Mouse (Mus musculus): Measurements from ENCODE around the gene Mpg. TPM values are rescaled to one million over a fixed set of nuclear protein-coding genes. Genes with fewer than 3 reads are reported as not detected.
"Not testable (repeated sequence)": the region's sequence is repeated elsewhere in the genome, so short reads cannot be mapped to it uniquely, and the experiment has no call there.

Mpg gene
- polyA plus RNA-seq, 1 experiment from 2014 or later = 37.8 TPM

GRCm38 (mm10) chr11:32193156-32193555 lies 33.1 kb upstream of the Mpg start:
- Histone ChIP-seq H3K9ac (no peak overlapping the region), H3K4me3 (no peak overlapping the region), H3K4me1 (no peaks in the 10 kb centered on the region), H3K36me3 (no peaks in the 10 kb centered on the region), H3K4me2 (no peak overlapping the region), H3K27me3 (no peaks in the 10 kb centered on the region; the same call in 1 of the 2 replicates), H3K9me3 (no peaks in the 10 kb centered on the region), H3K27ac (no peak overlapping the region)
- no peak for ATAC-seq (ENCODE audit: borderline replicate concordance, extremely low read depth, low FRiP score, low TSS enrichment)
- 85% methylated on average over 10 of the region's 10 CpGs for WGBS

GRCm38 (mm10) chr11:32194086-32194485 lies 32.2 kb upstream of the Mpg start:
- H3K4me1 ChIP-seq = no peaks in the 10 kb centered on the region
- 79% methylated on average over 10 of the region's 10 CpGs for WGBS
- ATAC-seq (ENCODE audit: borderline replicate concordance, extremely low read depth, low FRiP score, low TSS enrichment) = no peak
- no peaks in the 10 kb centered on the region for H3K36me3 ChIP-seq
- H3K9me3 ChIP-seq = no peaks in the 10 kb centered on the region
- H3K4me2 ChIP-seq = no peak overlapping the region
- no peaks in the 10 kb centered on the region; the same call in 1 of the 2 replicates for H3K27me3 ChIP-seq
- no peak overlapping the region for H3K9ac ChIP-seq
- no peak overlapping the region for H3K4me3 ChIP-seq
- no peak overlapping the region for H3K27ac ChIP-seq

- no peak overlapping the region for H3K4me3 ChIP-seq
Observed at GRCm38 (mm10) chr11:32194626-32195025, 31.7 kb upstream of the Mpg start.

GRCm38 (mm10) chr11:32195867-32196540 lies 30.3 kb upstream of the Mpg start:
- Histone ChIP-seq H3K9ac (no peak overlapping the region), H3K36me3 (no peaks in the 10 kb centered on the region), H3K27ac (no peak overlapping the region), H3K9me3 (no peaks in the 10 kb centered on the region), H3K4me1 (no peaks in the 10 kb centered on the region), H3K4me3 (no peak overlapping the region), H3K27me3 (no peaks in the 10 kb centered on the region; the same call in 1 of the 2 replicates), H3K4me2 (no peak overlapping the region)
- 31% methylated on average over 11 of the region's 11 CpGs for WGBS
- no peak for ATAC-seq (ENCODE audit: borderline replicate concordance, extremely low read depth, low FRiP score, low TSS enrichment)

More at GRCm38 (mm10) chr11:32194626-32195025, 31.7 kb upstream of the Mpg start:
- 86% methylated on average over 5 of the region's 5 CpGs for WGBS
- ATAC-seq (ENCODE audit: borderline replicate concordance, extremely low read depth, low FRiP score, low TSS enrichment) = no peak
- no peak overlapping the region for H3K4me2 ChIP-seq
- no peaks in the 10 kb centered on the region for H3K4me1 ChIP-seq
- H3K9me3 ChIP-seq = no peaks in the 10 kb centered on the region
- H3K36me3 ChIP-seq = no peaks in the 10 kb centered on the region
- no peak overlapping the region for H3K9ac ChIP-seq
- no peaks in the 10 kb centered on the region; the same call in 1 of the 2 replicates for H3K27me3 ChIP-seq
- no peak overlapping the region for H3K27ac ChIP-seq

- no peak for ATAC-seq (ENCODE audit: borderline replicate concordance, extremely low read depth, low FRiP score, low TSS enrichment)
Observed at GRCm38 (mm10) chr11:32196727-32197126, 29.6 kb upstream of the Mpg start.

GRCm38 (mm10) chr11:32197766-32198165 lies 28.5 kb upstream of the Mpg start:
- 26% methylated on average over 3 of the region's 3 CpGs for WGBS
- H3K9ac ChIP-seq = no peak overlapping the region
- no peaks in the 10 kb centered on the region; the same call in 1 of the 2 replicates for H3K27me3 ChIP-seq
- no peaks in the 10 kb centered on the region for H3K36me3 ChIP-seq
- no peak overlapping the region for H3K4me3 ChIP-seq
- H3K4me2 ChIP-seq = no peak overlapping the region
- H3K27ac ChIP-seq = no peak overlapping the region
- ATAC-seq (ENCODE audit: borderline replicate concordance, extremely low read depth, low FRiP score, low TSS enrichment) = no peak
- H3K9me3 ChIP-seq = no peaks in the 10 kb centered on the region
- H3K4me1 ChIP-seq = no peaks in the 10 kb centered on the region

More at GRCm38 (mm10) chr11:32196727-32197126, 29.6 kb upstream of the Mpg start:
- Histone ChIP-seq H3K4me2 (no peak overlapping the region), H3K27me3 (no peaks in the 10 kb centered on the region; the same call in 1 of the 2 replicates), H3K9ac (no peak overlapping the region), H3K9me3 (no peaks in the 10 kb centered on the region), H3K4me1 (no peaks in the 10 kb centered on the region), H3K4me3 (no peak overlapping the region), H3K36me3 (no peaks in the 10 kb centered on the region), H3K27ac (no peak overlapping the region)
- WGBS = 62% methylated on average over 6 of the region's 6 CpGs

- Histone ChIP-seq H3K4me3 (no peak overlapping the region), H3K9me3 (no peaks in the 10 kb centered on the region), H3K27ac (no peak overlapping the region), H3K27me3 (no peaks in the 10 kb centered on the region; the same call in 1 of the 2 replicates), H3K36me3 (no peaks in the 10 kb centered on the region), H3K4me2 (no peak overlapping the region), H3K4me1 (no peaks in the 10 kb centered on the region), H3K9ac (no peak overlapping the region)
- WGBS = 64% methylated on average over 14 of the region's 14 CpGs
- no peak for ATAC-seq (ENCODE audit: borderline replicate concordance, extremely low read depth, low FRiP score, low TSS enrichment)
Observed at GRCm38 (mm10) chr11:32198256-32198955, 27.9 kb upstream of the Mpg start.

- Histone ChIP-seq H3K4me2 (no peak overlapping the region), H3K27me3 (no peaks in the 10 kb centered on the region; the same call in 1 of the 2 replicates), H3K4me1 (no peaks in the 10 kb centered on the region), H3K36me3 (no peaks in the 10 kb centered on the region), H3K27ac (no peak overlapping the region), H3K9me3 (no peaks in the 10 kb centered on the region), H3K9ac (no peak overlapping the region), H3K4me3 (no peak overlapping the region)
- no peak for ATAC-seq (ENCODE audit: borderline replicate concordance, extremely low read depth, low FRiP score, low TSS enrichment)
- 44% methylated on average over 6 of the region's 6 CpGs for WGBS
Observed at GRCm38 (mm10) chr11:32199230-32199629, 27.1 kb upstream of the Mpg start.

GRCm38 (mm10) chr11:32200075-32200601 lies 26.2 kb upstream of the Mpg start, which contains the start of gene Il9r:
TSS of gene Il9r (minus strand) at chr11:32200279.
- Histone ChIP-seq H3K27ac (no peak within 1 kb of the TSS), H3K27me3 (no peaks in the 10 kb centered on the region; the same call in 1 of the 2 replicates), H3K4me2 (no peak within 1 kb of the TSS), H3K9ac (no peak within 1 kb of the TSS), H3K4me3 (no peak within 1 kb of the TSS), H3K36me3 (no peaks in the 10 kb centered on the region), H3K4me1 (peaks cover 6% of the 10 kb centered on the region; the same call in 1 of the 2 replicates), H3K9me3 (no peaks in the 10 kb centered on the region)
- no peak for ATAC-seq (ENCODE audit: borderline replicate concordance, extremely low read depth, low FRiP score, low TSS enrichment)
- 57% methylated on average over 10 of the region's 10 CpGs for WGBS

- not testable (repeated sequence) for H3K9me3 ChIP-seq; H3K27ac ChIP-seq; H3K4me1 ChIP-seq; H3K9ac ChIP-seq; H3K36me3 ChIP-seq; H3K4me2 ChIP-seq; H3K27me3 ChIP-seq; ATAC-seq (ENCODE audit: borderline replicate concordance, extremely low read depth, low FRiP score, low TSS enrichment); H3K4me3 ChIP-seq
- WGBS = 64% methylated on average over 1 of the region's 1 CpGs
Observed at GRCm38 (mm10) chr11:32200992-32201391, 25.3 kb upstream of the Mpg start.

- Histone ChIP-seq H3K27me3 (no peaks in the 10 kb centered on the region), H3K4me2 (no peak overlapping the region), H3K4me3 (no peak overlapping the region), H3K4me1 (peaks cover 11% of the 10 kb centered on the region), H3K27ac (no peak overlapping the region), H3K36me3 (no peaks in the 10 kb centered on the region), H3K9ac (no peak overlapping the region), H3K9me3 (no peaks in the 10 kb centered on the region)
- 64% methylated on average over 11 of the region's 11 CpGs for WGBS
- ATAC-seq (ENCODE audit: borderline replicate concordance, extremely low read depth, low FRiP score, low TSS enrichment) = no peak
Observed at GRCm38 (mm10) chr11:32201922-32202685, 24.2 kb upstream of the Mpg start.
